Mouse (Mus musculus): ENCODE measurements around the gene Bmp2. TPM values are rescaled to one million over a fixed set of nuclear protein-coding genes. Genes with fewer than 3 reads are reported as not detected.

The Bmp2 gene
- polyA plus RNA-seq, 1 experiment from 2014 or later = 10.7 TPM

GRCm38 (mm10) chr2:133591562-133592255, 39.8 kb downstream of the Bmp2 start:
- H3K27me3 ChIP-seq = no peaks in the 10 kb centered on the region
- no peak overlapping the region for H3K4me2 ChIP-seq
- no peaks in the 10 kb centered on the region for H3K9me3 ChIP-seq (replicated peaks)
- no peak overlapping the region for H3K4me3 ChIP-seq (replicated peaks)
- no peak overlapping the region for H3K27ac ChIP-seq
- no peaks in the 10 kb centered on the region for H3K4me1 ChIP-seq
- ATAC-seq (replicated peaks; ENCODE audit: low FRiP score) = no peak
- WGBS = 66% methylated on average over 12 of the region's 12 CpGs
- H3K9ac ChIP-seq = no peak overlapping the region
- no peaks in the 10 kb centered on the region for H3K36me3 ChIP-seq

Small RNA genes lying within 50 kb of the gene (microRNA-seq; reads per million reads assigned to microRNA genes)
- gene Mir3090 = 0.59 reads per million

Data from kidney, embryonic 15.5 days (tissue).